Mouse (Mus musculus): ENCODE data around the gene Hspd1. TPM values are rescaled to one million over a fixed set of nuclear protein-coding genes. Genes with fewer than 3 reads are reported as not detected.
A peak's percentile ranks its signal among the peaks of the same experiment; 100 is the strongest.

Gene Hspd1
- polyA plus RNA-seq, 1 experiment from 2014 or later, result 432 TPM

DNA sequence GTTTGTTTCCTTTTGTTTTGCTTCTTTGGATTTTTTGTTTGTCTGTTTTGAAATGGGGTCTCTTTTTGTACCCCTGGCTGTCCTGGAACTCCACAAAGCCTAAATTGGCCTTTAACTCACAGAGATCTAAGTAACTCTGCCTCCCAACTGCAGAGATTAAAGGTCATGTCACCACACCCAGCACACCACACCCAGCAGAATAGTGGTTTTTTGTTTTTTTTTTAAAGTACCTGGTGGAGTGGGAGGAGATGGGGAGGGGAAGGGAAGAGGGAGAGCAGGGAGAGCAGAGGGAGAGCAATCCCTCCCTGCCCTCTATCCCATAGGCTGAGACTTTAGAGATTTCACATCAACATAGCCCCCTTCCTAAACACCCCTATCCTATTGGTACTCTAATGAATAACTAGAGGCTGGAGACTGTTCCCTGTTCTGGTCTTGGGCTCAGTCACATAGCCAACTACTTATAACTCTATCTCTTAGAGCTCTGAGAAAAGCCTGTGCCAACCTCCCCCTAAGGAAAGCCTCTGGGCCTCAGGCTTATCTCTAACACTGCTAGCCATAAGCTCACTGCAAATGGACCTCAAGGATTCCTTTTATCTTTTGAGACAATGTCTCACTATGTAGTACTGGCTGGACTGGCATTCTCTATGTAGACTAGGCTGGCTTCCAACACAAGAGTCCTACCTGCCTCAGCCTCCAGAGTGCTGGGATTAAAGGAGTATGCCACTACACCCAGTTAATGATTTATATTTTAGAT lies 56.8 kb downstream of the Hspd1 start:
- H3K36me3 ChIP-seq, result no peaks in the 10 kb centered on the region
- no peaks in the 10 kb centered on the region for H3K4me1 ChIP-seq
- H3K9ac ChIP-seq, result no peak overlapping the region
- no peak overlapping the region for H3K4me2 ChIP-seq
- no peaks in the 10 kb centered on the region for H3K27me3 ChIP-seq (replicated peaks)
- no peak overlapping the region for H3K4me3 ChIP-seq
- no peak overlapping the region for H3K27ac ChIP-seq (replicated peaks)
- no peak for ATAC-seq (ENCODE audit: extremely low read depth, insufficient number of reproducible peaks, low FRiP score, low TSS enrichment)
- H3K9me3 ChIP-seq, result no peaks in the 10 kb centered on the region

- WGBS, result 69% methylated on average over 4 of the region's 4 CpGs
- no peak overlapping the region for H3K27ac ChIP-seq (replicated peaks)
Measured at GRCm38 (mm10) chr1:55029446-55029845, 58.6 kb downstream of the Hspd1 start.

GRCm38 (mm10) chr1:55028512-55029249 lies 59.4 kb downstream of the Hspd1 start:
- H3K27ac ChIP-seq (replicated peaks), result 0 out of 2 replicates have a peak overlapping the region, but pooled peaks have one; percentile 8
- H3K4me2 ChIP-seq, result peak overlapping the region; percentile 39
- no peaks in the 10 kb centered on the region; the same call in 1 of the 2 replicates for H3K36me3 ChIP-seq
- 67% methylated on average over 11 of the region's 11 CpGs for WGBS
- peak overlapping the region; percentile 22; the same call in 1 of the 2 replicates for H3K4me3 ChIP-seq
- peak overlapping the region; percentile 61 for H3K9ac ChIP-seq
- H3K4me1 ChIP-seq, result peaks cover 19% of the 10 kb centered on the region
- no peak for ATAC-seq (ENCODE audit: extremely low read depth, insufficient number of reproducible peaks, low FRiP score, low TSS enrichment)
- H3K27me3 ChIP-seq (replicated peaks), result no peaks in the 10 kb centered on the region
- no peaks in the 10 kb centered on the region for H3K9me3 ChIP-seq

More at GRCm38 (mm10) chr1:55029446-55029845, 58.6 kb downstream of the Hspd1 start:
- Histone ChIP-seq H3K27me3 (replicated peaks) (no peaks in the 10 kb centered on the region), H3K9ac (peak overlapping the region; percentile 61; the same call in 1 of the 2 replicates), H3K4me3 (no peak overlapping the region), H3K36me3 (no peaks in the 10 kb centered on the region), H3K4me2 (peak overlapping the region; percentile 39), H3K4me1 (peaks cover 12% of the 10 kb centered on the region), H3K9me3 (no peaks in the 10 kb centered on the region)
- no peak for ATAC-seq (ENCODE audit: extremely low read depth, insufficient number of reproducible peaks, low FRiP score, low TSS enrichment)

GRCm38 (mm10) chr1:55027966-55028365 lies 60.1 kb downstream of the Hspd1 start:
- no peaks in the 10 kb centered on the region for H3K27me3 ChIP-seq (replicated peaks)
- no peak for ATAC-seq (ENCODE audit: extremely low read depth, insufficient number of reproducible peaks, low FRiP score, low TSS enrichment)
- H3K4me1 ChIP-seq, result peaks cover 23% of the 10 kb centered on the region
- peak overlapping the region; percentile 92 for H3K4me3 ChIP-seq
- no peak overlapping the region; the same call in 1 of the 2 replicates for H3K27ac ChIP-seq (replicated peaks)
- H3K9ac ChIP-seq, result no peak overlapping the region; the same call in 1 of the 2 replicates
- peaks cover 5% of the 10 kb centered on the region for H3K36me3 ChIP-seq
- no peaks in the 10 kb centered on the region for H3K9me3 ChIP-seq
- peak overlapping the region; percentile 91 for H3K4me2 ChIP-seq
- WGBS, result 87% methylated on average over 1 of the region's 1 CpGs

Other genes with a start within 250 kb of the Hspd1 start
- 5.9 and 6.3 TPM in 2 replicates for gene Ankrd44, start 161.9 kb downstream of the Hspd1 start, polyA plus RNA-seq (2015; fragmentation: Nextera tagmentation; extraction: Ambion mirVana)
- gene Sf3b1, start 60.8 kb downstream of the Hspd1 start, polyA plus RNA-seq (2015; fragmentation: Nextera tagmentation; extraction: Ambion mirVana), result 172 and 198 TPM in 2 replicates
- 20.9 and 21.4 TPM in 2 replicates for gene Coq10b, start 35.5 kb downstream of the Hspd1 start, polyA plus RNA-seq (2015; fragmentation: Nextera tagmentation; extraction: Ambion mirVana)
- gene Hspe1, start 111 bp downstream of the Hspd1 start, polyA plus RNA-seq (2015; fragmentation: Nextera tagmentation; extraction: Ambion mirVana), result 306 and 363 TPM in 2 replicates
- 95.9 and 117 TPM in 2 replicates for gene Mob4, start 43.0 kb upstream of the Hspd1 start, polyA plus RNA-seq (2015; fragmentation: Nextera tagmentation; extraction: Ambion mirVana)
- 5.8 and 5.9 TPM in 2 replicates for gene Rftn2, start 138.5 kb upstream of the Hspd1 start, polyA plus RNA-seq (2015; fragmentation: Nextera tagmentation; extraction: Ambion mirVana)
- gene Mars2, start 148.9 kb upstream of the Hspd1 start, polyA plus RNA-seq (2015; fragmentation: Nextera tagmentation; extraction: Ambion mirVana), result 2.9 and 3.2 TPM in 2 replicates

Measured in heart, embryonic 13.5 days (tissue).